Mouse (Mus musculus) B cell, adult (primary cell): Measurements from ENCODE around the gene Olfr9. TPM values are rescaled to one million over a fixed set of nuclear protein-coding genes. Genes with fewer than 3 reads are reported as not detected.

Experiments used
- total RNA-seq: library from RNA; stranded (reverse); gene quantifications from 4 replicates; pipeline ENCODE4 v1.2.4, GENCODE M21; 2023; ENCODE audit not compliant: inconsistent age

The Olfr9 gene
- not detected in 4 replicates for total RNA-seq

GRCm38 (mm10) chr10:128989131-128989530 lies at the start of gene Olfr9:
Gene Olfr9 (plus strand): TSS chr10:128989431.

GRCm38 (mm10) chr10:128960590-128961584 lies 28.3 kb upstream of the Olfr9 start, which contains the start of gene Mettl7b:
Gene Mettl7b (minus strand): TSS chr10:128960988.

GRCm38 (mm10) chr10:129010288-129010841 lies 21.1 kb downstream of the Olfr9 start, which contains the start of gene Olfr763:
Gene Olfr763 (plus strand): TSS chr10:129010791.

GRCm38 (mm10) chr10:129039796-129040195 lies 50.6 kb downstream of the Olfr9 start, which contains the start of gene Olfr764-ps1:
Gene Olfr764-ps1 (minus strand): TSS chr10:129039896.

Other genes starting within 250 kb of the Olfr9 start
- gene Dgka, start 244.6 kb upstream of the Olfr9 start, total RNA-seq: 175 to 191 TPM (median 178 TPM) in 4 replicates
- 43.4 to 50.0 TPM (median 45.3 TPM) in 4 replicates for gene Pym1, start 241.5 kb upstream of the Olfr9 start, total RNA-seq
- gene Mmp19, start 198.5 kb upstream of the Olfr9 start, total RNA-seq: 0.22 to 0.45 TPM in 2 of 4 replicates, not detected in the others
- gene Dnajc14, start 185.4 kb upstream of the Olfr9 start, total RNA-seq: 65.7 to 75.8 TPM (median 70.4 TPM) in 4 replicates
- 12.1 to 19.1 TPM (median 15.0 TPM) in 4 replicates for gene Tmem198b, start 185.1 kb upstream of the Olfr9 start, total RNA-seq
- 52.3 to 61.0 TPM (median 54.7 TPM) in 4 replicates for gene Sarnp, start 172.1 kb upstream of the Olfr9 start, total RNA-seq
- 22.4 to 30.5 TPM (median 24.3 TPM) in 4 replicates for gene Ormdl2, start 167.8 kb upstream of the Olfr9 start, total RNA-seq
- 44.2 to 51.2 TPM (median 46.3 TPM) in 4 replicates for gene Gdf11, start 97.7 kb upstream of the Olfr9 start, total RNA-seq
- gene Cd63, start 88.4 kb upstream of the Olfr9 start, total RNA-seq: 0.69 to 1.4 TPM (median 0.78 TPM) in 4 replicates
- gene Rdh5, start 66.5 kb upstream of the Olfr9 start, total RNA-seq: 3.0 to 10.6 TPM (median 5.9 TPM) in 4 replicates
- gene Bloc1s1, start 65.4 kb upstream of the Olfr9 start, total RNA-seq: 63.6 to 81.0 TPM (median 80.3 TPM) in 4 replicates
- gene Itga7, start 55.6 kb upstream of the Olfr9 start, total RNA-seq: not detected in 4 replicates
- not detected in 4 replicates for gene Mettl7b, start 28.4 kb upstream of the Olfr9 start, total RNA-seq
- gene Olfr763, start 21.4 kb downstream of the Olfr9 start, total RNA-seq: not detected in 4 replicates
- gene Olfr764-ps1, start 50.5 kb downstream of the Olfr9 start, total RNA-seq: not detected in 4 replicates
- not detected in 4 replicates for gene Olfr765, start 60.6 kb downstream of the Olfr9 start, total RNA-seq
- not detected in 4 replicates for gene Olfr766-ps1, start 79.5 kb downstream of the Olfr9 start, total RNA-seq
- not detected in 4 replicates for gene Olfr767, start 93.5 kb downstream of the Olfr9 start, total RNA-seq
- not detected in 4 replicates for gene Olfr768, start 109.9 kb downstream of the Olfr9 start, total RNA-seq
- gene Olfr769, start 128.4 kb downstream of the Olfr9 start, total RNA-seq: not detected in 4 replicates
- not detected in 4 replicates for gene Olfr770, start 149.6 kb downstream of the Olfr9 start, total RNA-seq
- not detected in 4 replicates for gene Olfr771, start 175.3 kb downstream of the Olfr9 start, total RNA-seq
- not detected in 4 replicates for gene Olfr772, start 188.5 kb downstream of the Olfr9 start, total RNA-seq
- not detected in 4 replicates for gene Olfr773, start 198.0 kb downstream of the Olfr9 start, total RNA-seq
- not detected in 4 replicates for gene Olfr774, start 246.8 kb downstream of the Olfr9 start, total RNA-seq